Mouse (Mus musculus) heart, adult 9 months (tissue): ENCODE data around the gene Kcnmb1.

Experiments used
- DNase-seq, 2 experiments: peaks; one replicate each; pipeline ENCODE4 v3.0.0; 2022; ENCODE audit warnings: low spot score in 2 of 2

Gene Kcnmb1

GRCm38 (mm10) chr11:33944067-33944785, 18.6 kb upstream of the Kcnmb1 start:
- DNase-seq = no peak

GRCm38 (mm10) chr11:33944786-33945328, 18.0 kb upstream of the Kcnmb1 start:
- no peak for DNase-seq

- no peak for DNase-seq
Measured at GRCm38 (mm10) chr11:33946501-33946900, 16.3 kb upstream of the Kcnmb1 start.

DNA sequence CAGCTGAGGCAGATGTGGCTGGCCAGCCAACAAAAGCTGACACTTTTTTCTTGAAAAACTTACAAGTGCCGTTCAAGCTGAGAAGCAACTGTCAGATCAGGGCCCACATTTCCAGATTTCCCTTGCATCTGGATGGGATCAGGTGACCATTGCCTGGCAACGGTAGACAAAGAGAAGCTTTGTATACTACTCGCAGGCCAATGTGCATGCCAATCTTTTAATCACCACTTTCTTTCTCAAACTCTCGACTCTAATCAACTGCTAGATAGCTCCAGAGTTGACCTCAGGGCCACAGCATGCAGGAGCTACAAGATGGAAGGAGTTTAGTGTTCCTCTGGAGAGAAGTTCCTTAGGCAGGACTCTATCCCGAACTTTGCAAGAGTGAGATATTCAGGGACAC, 11.7 kb upstream of the Kcnmb1 start:
- no peak for DNase-seq

DNA sequence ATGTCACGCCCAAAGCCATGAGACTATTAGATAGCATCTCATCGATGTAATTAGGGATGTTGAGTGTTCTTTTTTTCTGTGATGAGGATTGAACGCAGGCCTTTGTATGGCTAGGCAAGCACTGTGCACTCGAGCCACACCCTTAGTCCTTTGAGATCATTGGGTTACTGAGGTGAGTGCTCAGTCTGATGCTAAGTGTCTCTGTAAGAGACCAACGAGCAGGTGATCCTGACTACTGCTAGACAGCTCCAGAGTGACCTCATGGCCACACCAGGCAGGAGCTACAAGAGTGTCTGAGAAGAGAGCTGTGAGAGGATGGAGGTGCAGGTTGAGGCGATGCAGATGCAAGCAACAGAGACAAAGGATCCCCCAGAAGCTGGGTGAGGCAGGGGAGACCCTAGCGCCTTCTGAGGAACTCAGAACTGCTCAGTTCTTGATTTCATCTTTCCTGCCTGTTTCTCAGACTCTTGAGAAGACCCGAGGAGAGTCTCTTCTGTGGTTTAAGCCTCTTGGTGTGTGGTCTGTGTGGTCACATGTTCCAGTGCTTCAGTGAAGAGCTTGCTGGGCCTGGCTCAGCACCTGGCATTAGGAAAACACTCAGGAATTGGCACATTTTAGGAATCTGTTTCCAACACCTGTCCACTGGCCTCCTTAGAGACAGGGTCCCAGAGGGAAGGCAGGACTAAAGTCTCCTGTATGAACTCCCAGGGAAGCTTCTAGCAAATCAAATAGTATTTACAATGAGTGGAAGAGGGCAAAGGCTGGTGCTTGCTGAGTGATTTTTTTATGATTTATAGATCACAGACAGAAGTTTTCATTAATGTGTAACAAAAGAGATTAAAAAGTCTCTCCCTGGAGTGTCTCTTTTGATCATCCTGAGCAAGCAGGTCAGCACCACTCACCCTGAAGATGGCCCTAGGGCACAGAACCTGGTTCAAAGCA, 10.9 kb upstream of the Kcnmb1 start:
- DNase-seq = no peak

DNA sequence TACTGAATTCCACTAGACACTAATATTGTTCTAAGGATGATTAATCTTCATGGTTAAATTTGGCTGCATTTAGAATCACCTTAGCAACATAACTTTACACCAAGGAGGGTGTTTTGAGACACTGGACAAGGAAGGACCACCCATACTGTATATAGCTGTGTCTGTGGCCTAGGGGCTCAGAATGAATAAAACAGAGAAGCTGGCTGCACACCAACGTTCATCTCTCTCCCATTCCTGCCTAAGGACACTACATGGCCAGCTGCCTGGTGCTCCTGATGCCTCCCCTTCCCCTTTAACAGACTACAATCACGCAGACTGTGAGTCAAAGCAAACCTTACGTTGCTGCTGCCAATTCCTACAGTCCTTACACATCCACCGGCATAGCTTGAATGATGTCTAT, 6.8 kb upstream of the Kcnmb1 start:
- no peak for DNase-seq

DNA sequence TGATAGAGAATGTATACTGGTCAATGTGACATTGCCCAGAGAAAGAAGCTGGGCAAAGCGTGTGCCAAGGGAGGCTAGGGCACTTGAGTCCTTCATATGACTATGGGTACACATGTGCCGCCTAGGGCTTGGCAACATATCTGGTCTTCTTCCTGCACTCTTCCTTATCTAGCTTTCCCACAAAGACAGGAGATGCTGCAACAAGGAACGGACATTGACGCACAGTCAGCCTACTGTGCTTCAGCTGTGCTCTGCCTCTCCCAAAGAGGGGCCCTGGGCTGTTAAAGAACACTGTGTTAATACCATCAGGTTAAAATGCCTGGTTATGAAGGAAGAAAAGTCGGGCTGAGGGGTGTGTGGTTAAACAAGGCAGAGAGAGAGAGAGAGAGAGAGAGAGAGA, 6.2 kb upstream of the Kcnmb1 start:
- DNase-seq = no peak

GRCm38 (mm10) chr11:33957595-33957994, 5.2 kb upstream of the Kcnmb1 start:
- DNase-seq = no peak

DNA sequence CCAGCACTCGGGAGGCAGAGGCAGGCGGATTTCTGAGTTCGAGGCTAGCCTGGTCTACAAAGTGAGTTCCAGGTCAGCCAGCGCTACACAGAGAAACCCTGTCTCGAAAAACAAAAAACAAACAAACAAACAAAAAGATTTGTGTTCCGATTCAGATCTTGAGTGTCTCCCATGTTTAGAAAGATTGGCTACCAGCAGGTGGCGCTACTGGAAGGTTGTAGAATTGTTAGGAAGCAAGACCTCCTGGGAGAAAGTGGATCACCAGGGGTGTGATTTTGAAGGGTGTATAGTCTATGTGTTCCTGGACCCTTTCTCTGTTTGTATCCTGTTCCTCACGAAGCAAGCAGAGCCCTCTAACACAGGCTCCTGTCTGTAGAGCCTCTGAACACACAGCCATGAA, 4.1 kb upstream of the Kcnmb1 start:
- peak in 1 of 2 experiments; percentile 13 for DNase-seq

- DNase-seq = no peak
Measured at GRCm38 (mm10) chr11:33962178-33962577, 635 bp upstream of the Kcnmb1 start.

DNA sequence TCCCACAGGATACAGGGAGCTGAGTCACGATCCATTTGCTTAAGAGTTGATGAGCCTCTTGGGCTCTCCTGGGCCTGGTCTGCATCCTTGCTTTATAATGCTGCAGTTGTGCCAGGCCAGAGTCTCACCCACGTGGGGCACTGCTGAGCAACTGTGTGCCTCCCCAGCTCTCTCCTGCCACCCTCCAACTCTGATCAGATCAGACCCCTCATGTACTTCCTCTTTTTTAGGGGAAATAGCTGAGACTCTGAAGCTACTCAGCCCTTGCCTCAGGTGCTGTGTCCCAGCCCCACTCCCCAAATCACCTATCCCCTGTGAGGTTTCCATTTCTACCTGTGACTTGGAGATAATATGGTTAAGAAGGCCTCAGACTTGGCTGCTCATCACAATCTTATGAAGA, 2.6 kb downstream of the Kcnmb1 start:
- no peak for DNase-seq

GRCm38 (mm10) chr11:33967708-33968107, 4.9 kb downstream of the Kcnmb1 start:
- DNase-seq = no peak

DNA sequence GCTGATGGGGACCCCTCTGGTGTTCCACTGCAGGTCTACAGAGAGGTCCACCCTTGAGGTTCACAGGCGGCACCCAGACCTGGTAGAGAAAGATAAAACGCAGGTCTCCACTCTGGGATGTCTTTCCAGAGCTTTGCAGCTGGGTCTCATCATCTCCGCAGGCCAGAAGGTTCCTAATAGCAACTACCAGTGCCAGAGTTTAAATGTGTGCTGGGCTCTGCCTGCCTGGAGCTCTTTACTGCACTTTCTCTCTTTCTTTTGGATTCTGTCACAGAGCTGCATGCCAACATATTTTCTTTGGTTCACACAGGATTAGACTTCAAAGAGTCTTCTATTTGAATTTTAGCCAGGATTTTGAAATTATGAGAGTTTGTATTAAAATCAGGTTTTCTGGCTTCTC, 6.4 kb downstream of the Kcnmb1 start:
- no peak for DNase-seq

GRCm38 (mm10) chr11:33972114-33972513, 9.3 kb downstream of the Kcnmb1 start:
- DNase-seq = no peak

DNA sequence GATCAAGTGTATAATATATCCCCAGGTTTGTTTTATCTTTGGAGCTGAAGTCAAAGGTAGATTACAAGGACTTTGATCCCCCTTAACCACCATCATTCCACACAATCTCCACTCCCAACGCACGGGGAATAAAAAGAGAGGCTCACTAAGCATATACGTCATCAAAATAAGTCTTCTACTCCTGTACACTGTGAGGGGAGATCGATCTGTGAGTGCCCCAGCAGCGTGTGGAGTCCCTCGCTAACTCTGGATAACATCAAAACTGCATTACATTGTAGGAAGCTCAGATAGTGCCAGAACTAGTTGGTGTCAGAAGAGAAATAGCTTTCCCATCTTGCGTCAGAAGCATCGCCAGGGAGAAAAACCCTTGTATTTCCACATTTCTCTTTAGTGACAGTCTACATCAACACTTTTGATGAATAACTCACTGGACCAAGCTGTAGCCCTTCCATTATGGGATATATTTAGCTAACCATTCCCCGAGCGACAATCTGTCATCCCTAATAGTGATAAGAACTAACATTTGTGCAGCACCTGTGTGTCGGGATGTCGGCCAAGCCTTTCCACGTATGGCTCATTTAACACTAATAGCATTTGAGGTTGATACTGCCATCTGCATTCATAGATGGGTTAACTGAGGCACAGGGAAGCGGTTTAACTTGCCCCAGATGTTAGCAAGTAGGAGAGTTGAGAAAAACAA, 11.7 kb downstream of the Kcnmb1 start:
- DNase-seq = no peak

GRCm38 (mm10) chr11:33975121-33975520, 12.3 kb downstream of the Kcnmb1 start:
- peak in 1 of 2 experiments; percentile 6 for DNase-seq

DNA sequence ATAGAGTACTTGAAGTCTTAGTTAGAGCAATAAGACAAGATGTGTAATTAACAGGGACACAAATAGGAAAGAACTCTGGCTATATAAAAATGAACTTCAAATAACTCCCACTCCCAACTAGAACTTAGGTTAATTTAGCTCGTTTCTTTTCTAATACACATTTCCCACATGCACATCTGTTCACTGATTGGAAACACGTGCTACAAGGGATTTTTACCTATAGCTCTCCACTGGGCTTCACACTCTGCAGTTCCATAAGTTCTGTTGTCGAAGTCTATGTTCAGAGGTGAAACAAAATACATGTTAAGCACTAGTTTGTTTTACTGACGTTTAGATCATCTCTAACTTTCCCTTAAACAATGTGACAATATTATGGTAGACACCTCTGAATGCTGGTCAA, 17.3 kb downstream of the Kcnmb1 start:
- no peak for DNase-seq

DNA sequence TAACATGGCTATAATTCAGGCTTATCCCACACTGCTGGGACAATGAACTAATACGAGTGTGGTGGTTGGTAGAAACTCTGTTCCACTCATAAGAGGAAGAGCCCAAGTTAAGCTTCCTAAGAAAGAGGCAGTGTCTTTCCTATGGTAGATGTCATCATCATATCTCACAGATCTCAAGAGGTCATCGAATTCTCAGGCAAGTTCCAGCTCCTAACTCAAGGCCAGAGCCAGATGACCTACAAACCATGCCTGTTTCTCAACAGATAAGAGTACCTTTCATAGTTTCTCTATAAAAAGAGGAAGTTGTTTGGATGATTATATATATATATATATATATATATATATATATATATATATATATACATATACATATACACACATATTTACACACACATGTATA, 23.7 kb downstream of the Kcnmb1 start:
- no peak for DNase-seq

GRCm38 (mm10) chr11:33990002-33990401, 27.2 kb downstream of the Kcnmb1 start:
- no peak for DNase-seq

GRCm38 (mm10) chr11:33992938-33993337, 30.1 kb downstream of the Kcnmb1 start, which contains the start of gene Kcnip1:
TSS of gene Kcnip1 (minus strand) at chr11:33993152.
- no peak for DNase-seq

DNA sequence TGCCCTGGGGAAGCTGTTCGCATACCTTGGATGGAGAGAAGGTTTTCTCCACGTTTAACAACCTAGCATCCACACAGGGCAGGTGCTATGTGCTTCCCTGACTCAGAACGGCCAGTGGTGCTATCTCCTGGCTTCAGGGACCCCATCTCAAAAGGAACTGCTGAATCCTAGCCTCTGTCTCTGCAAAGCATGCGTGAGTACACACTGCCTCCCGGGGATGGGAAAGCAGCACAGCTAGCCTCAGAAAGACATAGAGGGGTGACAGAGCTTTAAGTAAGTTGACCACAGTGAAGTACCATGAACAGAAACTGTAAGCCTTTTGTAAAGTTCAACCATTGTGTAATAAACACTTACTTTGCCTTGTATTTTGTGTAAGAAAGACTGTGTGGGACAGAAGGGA, 30.7 kb downstream of the Kcnmb1 start:
- DNase-seq = no peak

DNA sequence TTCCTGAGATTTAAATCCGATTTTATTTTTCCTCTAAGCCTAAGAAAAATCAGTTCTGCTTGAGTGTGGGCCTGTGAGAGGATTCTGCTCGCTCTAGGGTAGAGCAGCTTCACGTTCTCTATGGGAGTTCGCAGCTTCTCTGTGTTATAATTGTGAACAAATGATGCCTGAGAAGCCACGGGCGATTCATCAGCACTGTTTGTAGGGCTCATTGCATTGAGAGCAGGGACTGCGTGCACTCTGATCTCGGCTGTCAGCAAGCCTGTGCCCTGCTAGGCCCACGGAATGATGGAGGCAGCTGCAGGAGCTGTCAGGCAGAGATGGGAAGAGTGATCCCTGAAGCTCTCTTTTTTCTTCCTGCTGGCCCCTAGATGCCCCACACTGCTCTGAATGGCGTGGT, 35.4 kb downstream of the Kcnmb1 start:
- no peak for DNase-seq
